Mouse (Mus musculus): ENCODE measurements around the gene Gm48551. TPM values are rescaled to one million over a fixed set of nuclear protein-coding genes. Genes with fewer than 3 reads are reported as not detected.
A peak's percentile ranks its signal among the peaks of the same experiment; 100 is the strongest.

Gm48551 gene
- polyA plus RNA-seq, 1 experiment from 2014 or later, result 5.9 TPM

GRCm38 (mm10) chr10:81410981-81411380, 26.7 kb downstream of the Gm48551 start:
- Histone ChIP-seq H3K4me3 (no peak overlapping the region), H3K4me1 (peaks cover 90% of the 10 kb centered on the region), H3K36me3 (0 out of 2 replicates have a peak, but pooled peaks cover under 1% of the 10 kb centered on the region), H3K27me3 (peaks cover 30% of the 10 kb centered on the region), H3K4me2 (replicated peaks) (no peak overlapping the region), H3K27ac (peak overlapping the region; percentile 75), H3K9ac (no peak overlapping the region), H3K9me3 (replicated peaks) (no peaks in the 10 kb centered on the region)
- ATAC-seq (ENCODE audit: low FRiP score), result no peak
- WGBS, result 74% methylated on average over 9 of the region's 9 CpGs

GRCm38 (mm10) chr10:81411471-81412400, 27.5 kb downstream of the Gm48551 start:
- Histone ChIP-seq H3K27me3 (peaks cover 22% of the 10 kb centered on the region), H3K27ac (peak overlapping the region; percentile 75), H3K4me3 (no peak overlapping the region), H3K36me3 (no peaks in the 10 kb centered on the region), H3K4me2 (replicated peaks) (no peak overlapping the region; the same call in 1 of the 2 replicates), H3K4me1 (peaks cover 89% of the 10 kb centered on the region), H3K9me3 (replicated peaks) (no peaks in the 10 kb centered on the region), H3K9ac (0 out of 2 replicates have a peak overlapping the region, but pooled peaks have one; percentile 24)
- 0 out of 2 replicates have a peak, but pooled peaks have one; percentile 2 for ATAC-seq (ENCODE audit: low FRiP score)
- 66% methylated on average over 18 of the region's 18 CpGs for WGBS

DNA sequence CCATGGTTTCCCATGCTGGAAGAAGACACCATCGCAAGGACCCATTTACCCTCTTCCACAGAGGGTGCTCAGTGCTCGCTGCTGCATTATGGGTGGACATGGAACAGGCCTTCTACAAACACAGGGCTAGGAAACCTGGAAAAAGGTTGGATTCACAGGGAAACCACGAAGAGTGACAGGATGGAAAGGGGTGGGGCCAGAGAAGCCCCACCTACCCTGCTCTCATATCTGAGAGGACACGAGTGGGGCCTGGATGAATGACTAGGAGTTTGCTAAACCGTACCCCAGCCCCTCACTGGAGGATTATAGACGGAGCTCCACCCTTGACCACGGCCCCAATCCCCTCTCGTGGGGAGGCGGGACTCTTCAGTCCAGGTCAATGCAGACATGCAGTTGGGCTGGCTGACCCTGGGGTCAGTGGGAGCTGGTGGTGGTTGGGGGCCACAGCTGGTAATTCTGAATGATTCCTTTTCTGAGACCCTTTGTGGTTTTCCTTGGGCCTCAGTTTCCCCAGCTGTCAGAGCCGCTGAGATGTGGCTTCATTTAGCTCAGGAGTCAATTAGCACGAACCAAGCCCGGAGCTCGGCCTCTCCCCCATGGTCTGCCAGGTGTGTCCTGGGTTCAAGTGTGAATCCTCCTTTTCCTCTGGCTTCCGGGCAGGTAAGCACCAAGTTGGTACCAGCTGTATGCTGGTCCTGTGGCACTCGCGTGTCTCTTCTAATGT, 28.5 kb downstream of the Gm48551 start:
- H3K36me3 ChIP-seq, result no peaks in the 10 kb centered on the region
- H3K4me1 ChIP-seq, result peaks cover 89% of the 10 kb centered on the region
- ATAC-seq (ENCODE audit: low FRiP score), result no peak
- H3K4me2 ChIP-seq (replicated peaks), result no peak overlapping the region
- H3K27ac ChIP-seq, result peak overlapping the region; percentile 75
- H3K9ac ChIP-seq, result no peak overlapping the region
- peaks cover 15% of the 10 kb centered on the region for H3K27me3 ChIP-seq
- H3K9me3 ChIP-seq (replicated peaks), result no peaks in the 10 kb centered on the region
- 74% methylated on average over 16 of the region's 16 CpGs for WGBS
- no peak overlapping the region for H3K4me3 ChIP-seq

- H3K9me3 ChIP-seq (replicated peaks), result no peaks in the 10 kb centered on the region
- peak overlapping the region; percentile 34 for H3K4me2 ChIP-seq (replicated peaks)
- peaks cover 92% of the 10 kb centered on the region for H3K4me1 ChIP-seq
- H3K27me3 ChIP-seq, result peaks cover 7% of the 10 kb centered on the region; the same call in 1 of the 2 replicates
- peak overlapping the region; percentile 49; the same call in 1 of the 2 replicates for H3K27ac ChIP-seq
- H3K9ac ChIP-seq, result peak overlapping the region; percentile 29
- H3K4me3 ChIP-seq, result no peak overlapping the region
- 30% methylated on average over 26 of the region's 26 CpGs for WGBS
- no peaks in the 10 kb centered on the region for H3K36me3 ChIP-seq
- ATAC-seq (ENCODE audit: low FRiP score), result no peak
Observed at GRCm38 (mm10) chr10:81413310-81414261, 29.3 kb downstream of the Gm48551 start.

DNA sequence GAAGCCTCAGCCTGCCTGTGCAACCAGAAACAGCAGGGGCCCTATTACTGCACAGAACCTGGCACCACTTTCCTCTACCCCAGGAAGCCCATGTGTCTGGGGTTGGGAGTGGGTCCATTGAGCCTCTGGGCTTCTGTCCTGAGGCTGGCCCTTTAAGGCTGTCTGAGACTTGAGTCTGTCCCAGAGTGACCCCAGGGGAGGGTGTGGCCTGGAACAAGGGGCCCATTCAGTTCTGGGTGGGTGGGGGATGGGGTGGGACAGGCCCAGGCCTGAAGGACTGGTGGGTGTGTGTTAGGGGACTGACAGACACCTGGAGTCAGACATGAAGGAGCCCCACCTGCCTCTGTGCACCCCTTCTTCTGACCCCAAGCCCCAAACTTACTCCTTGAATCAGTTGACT, 30.4 kb downstream of the Gm48551 start:
- no peaks in the 10 kb centered on the region for H3K9me3 ChIP-seq (replicated peaks)
- H3K9ac ChIP-seq, result no peak overlapping the region
- peaks cover 88% of the 10 kb centered on the region for H3K4me1 ChIP-seq
- no peak overlapping the region for H3K4me3 ChIP-seq
- peaks cover 7% of the 10 kb centered on the region; the same call in 1 of the 2 replicates for H3K27me3 ChIP-seq
- H3K4me2 ChIP-seq (replicated peaks), result no peak overlapping the region
- H3K36me3 ChIP-seq, result no peaks in the 10 kb centered on the region
- no peak for ATAC-seq (ENCODE audit: low FRiP score)
- H3K27ac ChIP-seq, result peak overlapping the region; percentile 49

- Histone ChIP-seq H3K4me3 (no peak overlapping the region), H3K9ac (no peak overlapping the region), H3K4me2 (replicated peaks) (no peak overlapping the region), H3K9me3 (replicated peaks) (no peaks in the 10 kb centered on the region), H3K27ac (peak overlapping the region; percentile 5; the same call in 1 of the 2 replicates), H3K36me3 (peaks cover 4% of the 10 kb centered on the region), H3K4me1 (peaks cover 84% of the 10 kb centered on the region), H3K27me3 (peaks cover 7% of the 10 kb centered on the region; the same call in 1 of the 2 replicates)
- 76% methylated on average over 5 of the region's 5 CpGs for WGBS
- no peak for ATAC-seq (ENCODE audit: low FRiP score)
Observed at GRCm38 (mm10) chr10:81415146-81415545, 30.9 kb downstream of the Gm48551 start.

DNA sequence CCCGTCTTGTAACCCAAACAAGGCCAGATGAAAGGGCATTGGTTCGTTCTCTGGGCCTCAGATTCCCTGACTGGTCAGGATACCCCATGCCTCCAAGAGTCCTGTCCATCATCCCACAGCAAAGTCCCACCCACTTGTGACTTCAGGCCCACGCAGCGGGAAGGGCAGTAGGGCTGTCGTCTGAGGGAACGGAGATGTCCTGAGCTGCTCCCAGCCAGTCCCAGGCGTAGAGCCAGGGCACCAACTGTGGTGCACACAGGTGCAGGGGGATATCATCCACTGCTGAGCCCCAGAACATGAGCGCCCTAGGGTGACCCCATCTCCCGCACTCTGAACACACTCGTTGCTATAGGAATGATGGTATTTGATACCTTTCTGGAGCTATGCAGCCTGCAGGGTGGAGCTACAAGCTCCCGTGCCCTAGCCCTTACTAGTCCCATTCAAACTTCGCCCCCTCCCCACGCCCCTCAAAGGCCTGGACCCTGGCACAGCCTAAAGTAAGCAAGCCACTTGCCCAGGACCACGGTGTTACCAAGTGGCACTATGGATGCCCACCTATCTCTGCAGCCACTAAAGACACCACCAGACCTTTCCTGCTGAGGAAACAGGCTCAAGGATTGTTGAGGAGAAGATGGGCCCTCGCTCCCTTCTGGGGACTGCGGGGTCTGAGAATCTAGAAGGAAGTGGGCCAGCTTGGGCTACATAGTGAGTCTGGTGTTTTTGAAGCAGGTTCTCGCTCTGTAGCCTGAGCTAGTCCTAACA, 31.5 kb downstream of the Gm48551 start:
- no peak for ATAC-seq (ENCODE audit: low FRiP score)
- H3K4me1 ChIP-seq, result peaks cover 79% of the 10 kb centered on the region

DNA sequence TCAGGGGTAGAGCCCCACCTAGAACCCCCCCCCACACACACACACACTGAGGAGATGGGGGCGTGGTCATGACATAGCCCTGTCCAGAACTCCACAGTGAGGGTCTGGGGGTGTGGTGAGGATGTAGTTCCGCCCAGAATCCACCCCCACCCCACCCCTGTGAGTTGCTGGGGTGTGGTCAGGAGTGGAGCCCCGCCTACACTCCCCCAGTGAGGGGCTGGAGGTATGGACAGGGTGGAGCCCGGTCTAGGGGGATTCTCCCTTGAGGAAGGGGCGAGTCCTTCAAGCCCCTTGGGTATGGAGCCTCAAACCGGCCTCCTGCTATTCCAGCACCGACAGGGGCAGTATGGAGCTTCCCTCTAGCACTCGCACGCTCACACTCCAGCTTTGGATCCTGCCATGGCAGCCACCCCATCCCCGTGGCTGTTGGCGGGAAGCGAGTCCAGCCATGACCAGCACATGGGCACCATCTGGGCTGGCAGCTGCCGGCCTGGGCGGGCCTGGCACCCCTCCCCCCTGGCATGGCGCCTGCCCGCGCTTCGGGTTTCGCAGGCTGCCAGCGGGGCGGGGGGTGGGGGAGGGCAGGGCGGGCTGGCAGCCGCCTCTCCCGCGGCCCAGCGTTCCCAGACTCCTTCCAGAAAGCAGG, 32.4 kb downstream of the Gm48551 start:
- ATAC-seq (ENCODE audit: low FRiP score), result peak; percentile 66
- peak overlapping the region; percentile 58 for H3K9ac ChIP-seq
- no peaks in the 10 kb centered on the region for H3K9me3 ChIP-seq (replicated peaks)
- H3K27ac ChIP-seq, result peak overlapping the region; percentile 71
- peaks cover 70% of the 10 kb centered on the region for H3K4me1 ChIP-seq
- peaks cover 8% of the 10 kb centered on the region; the same call in 1 of the 2 replicates for H3K27me3 ChIP-seq
- H3K4me2 ChIP-seq (replicated peaks), result peak overlapping the region; percentile 55
- WGBS, result 0% methylated on average over 26 of the region's 26 CpGs
- H3K4me3 ChIP-seq, result peak overlapping the region; percentile 24
- peaks cover 5% of the 10 kb centered on the region for H3K36me3 ChIP-seq

More for the DNA sequence above, 31.5 kb downstream of the Gm48551 start:
- H3K9me3 ChIP-seq (replicated peaks), result no peaks in the 10 kb centered on the region
- no peak overlapping the region for H3K4me2 ChIP-seq (replicated peaks)
- H3K27me3 ChIP-seq, result peaks cover 7% of the 10 kb centered on the region; the same call in 1 of the 2 replicates
- 62% methylated on average over 17 of the region's 17 CpGs for WGBS
- H3K4me3 ChIP-seq, result no peak overlapping the region
- peaks cover 5% of the 10 kb centered on the region for H3K36me3 ChIP-seq
- peak overlapping the region; percentile 5; the same call in 1 of the 2 replicates for H3K27ac ChIP-seq
- H3K9ac ChIP-seq, result no peak overlapping the region

- peaks cover 5% of the 10 kb centered on the region for H3K36me3 ChIP-seq
- peak overlapping the region; percentile 55 for H3K4me2 ChIP-seq (replicated peaks)
- H3K9ac ChIP-seq, result peak overlapping the region; percentile 58
- no peak for ATAC-seq (ENCODE audit: low FRiP score)
- no peaks in the 10 kb centered on the region for H3K9me3 ChIP-seq (replicated peaks)
- H3K4me3 ChIP-seq, result peak overlapping the region; percentile 24
- H3K27ac ChIP-seq, result peak overlapping the region; percentile 71
- H3K27me3 ChIP-seq, result peaks cover 15% of the 10 kb centered on the region
- WGBS, result 47% methylated on average over 12 of the region's 12 CpGs
- peaks cover 62% of the 10 kb centered on the region for H3K4me1 ChIP-seq
Observed at GRCm38 (mm10) chr10:81417227-81418215, 33.3 kb downstream of the Gm48551 start.

Data from hindbrain, embryonic 12.5 days (tissue).